Mouse (Mus musculus) heart, postnatal 0 days (tissue): Measurements from ENCODE around the gene Maml2.

ENCODE experiments used
- CTCF ChIP-seq: IDR thresholded peaks from 2 replicates; pipeline ENCODE4 v1.5.1; 2016; ENCODE audit warnings: antibody characterized with exemption, control low read depth, low read depth
- EP300 ChIP-seq: IDR thresholded peaks from 2 replicates; pipeline ENCODE4 v1.6.1; 2016; ENCODE audit warnings: antibody characterized with exemption, low read depth

DNA sequence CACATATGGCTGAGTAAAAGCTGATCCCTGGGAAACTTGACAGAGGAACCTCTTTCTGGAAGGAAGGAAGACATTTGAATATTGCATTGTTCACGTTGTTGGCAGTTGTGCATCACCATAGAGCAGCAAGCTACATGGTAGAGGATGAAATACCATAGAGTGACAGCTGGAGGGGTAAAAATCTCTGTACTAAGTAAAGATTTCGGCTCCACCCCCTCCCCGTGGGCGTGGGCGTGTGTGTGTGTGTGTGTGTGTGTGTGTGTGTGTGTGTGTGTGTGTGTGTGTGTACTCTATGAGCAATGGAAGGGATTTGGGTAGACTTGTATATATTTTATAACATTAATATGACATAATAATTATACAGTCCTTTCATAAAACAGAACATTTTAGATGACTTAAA, 324.7 kb downstream of the Maml2 start:
- TF ChIP-seq CTCF (no peak), EP300 (no peak)
